Mouse (Mus musculus): ENCODE data around the gene Nup133. TPM values are rescaled to one million over a fixed set of nuclear protein-coding genes. Genes with fewer than 3 reads are reported as not detected.

Gene Nup133
- polyA plus RNA-seq (2015; fragmentation: Nextera tagmentation; extraction: Ambion mirVana), result 18.1 and 18.7 TPM in 2 replicates

DNA sequence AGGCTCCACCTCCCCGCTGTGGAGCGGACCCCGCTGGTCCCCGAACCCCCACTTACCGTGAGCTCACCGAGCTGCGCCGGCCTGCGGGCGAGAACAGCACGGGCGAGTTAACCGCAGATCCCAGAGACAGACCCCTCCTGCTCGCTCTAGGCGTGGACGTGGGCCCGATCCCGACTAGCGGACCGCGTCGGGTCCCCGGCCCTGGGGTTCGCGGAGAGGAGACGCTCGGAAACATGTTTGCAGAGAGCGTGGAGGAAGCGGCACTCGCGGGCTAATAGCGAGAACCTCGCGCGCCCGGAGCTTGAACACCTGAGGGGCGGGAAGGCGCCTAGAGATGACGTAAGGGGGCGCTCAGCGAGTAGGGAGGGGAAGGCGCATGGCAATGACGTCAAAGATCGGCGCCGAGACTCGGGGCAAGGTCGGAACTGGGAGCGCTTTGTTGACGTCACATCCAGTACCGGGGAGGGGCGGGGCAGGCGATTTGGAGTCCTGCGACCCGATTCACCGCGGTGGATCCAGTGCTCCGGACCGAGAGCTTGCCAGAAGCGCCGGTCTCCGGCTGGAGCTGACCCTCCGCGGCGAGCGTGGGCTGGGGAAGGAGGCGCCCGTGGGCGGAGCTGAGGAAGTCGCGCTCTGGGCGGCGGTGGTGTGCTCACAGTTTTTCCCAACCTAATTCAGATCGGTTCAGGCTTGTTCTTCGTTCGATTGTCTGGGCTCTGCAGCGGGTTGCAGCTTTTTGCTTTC lies at the start of gene Nup133:
Nup133 (minus strand) TSS at position 324 of the 744 bp plus-strand sequence.
- Histone ChIP-seq H3K36me3 (ENCODE audit: control insufficient read depth, insufficient read depth) (peaks cover 49% of the 10 kb centered on the region), H3K27me3 (ENCODE audit: control insufficient read depth, insufficient read depth, low read depth, low read length) (no peaks in the 10 kb centered on the region), H3K4me3 (ENCODE audit: low read depth, low read length) (peak within 1 kb of the TSS; percentile 89), H3K4me1 (ENCODE audit: control insufficient read depth, low read depth, low read length) (peaks cover 15% of the 10 kb centered on the region), H3K27ac (ENCODE audit: low read length) (peak within 1 kb of the TSS; percentile 80), H3K9ac (ENCODE audit: low read depth, low read length) (peak within 1 kb of the TSS; percentile 82), H3K4me2 (ENCODE audit: low read depth, low read length) (peak within 1 kb of the TSS; percentile 75), H3K9me3 (replicated peaks; ENCODE audit: control insufficient read depth, low read length) (no peaks in the 10 kb centered on the region)
- under 1% methylated on average over 77 of the region's 77 CpGs for WGBS (ENCODE audit: insufficient replicate concordance)
- ATAC-seq (ENCODE audit: low read depth), result peak; percentile 82

DNA sequence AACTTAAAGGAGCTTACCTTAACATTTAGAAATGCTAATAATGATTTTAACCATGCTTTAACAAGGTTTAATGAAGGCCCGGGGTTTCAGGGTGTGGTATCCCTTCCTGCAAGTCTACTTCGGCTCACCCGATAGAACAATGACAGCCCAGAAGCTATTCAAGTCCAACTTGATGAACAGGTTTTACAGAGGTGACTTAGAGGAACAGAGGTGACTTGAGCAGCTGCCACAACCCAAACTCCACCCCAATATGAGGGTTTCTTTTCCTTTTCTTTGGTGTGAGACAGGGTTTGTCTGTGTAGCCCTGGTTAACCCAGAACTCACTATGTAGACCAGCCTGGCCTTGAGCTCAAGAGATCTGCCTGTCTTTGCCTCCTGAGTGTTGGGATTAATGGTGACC lies 44.9 kb upstream of the Nup133 start:
- no peak overlapping the region for H3K9ac ChIP-seq (ENCODE audit: low read depth, low read length)
- H3K27me3 ChIP-seq (ENCODE audit: control insufficient read depth, insufficient read depth, low read depth, low read length), result no peaks in the 10 kb centered on the region
- no peaks in the 10 kb centered on the region for H3K9me3 ChIP-seq (replicated peaks; ENCODE audit: control insufficient read depth, low read length)
- H3K4me3 ChIP-seq (ENCODE audit: low read depth, low read length), result no peak overlapping the region
- no peak overlapping the region for H3K27ac ChIP-seq (ENCODE audit: low read length)
- no peak overlapping the region for H3K4me2 ChIP-seq (ENCODE audit: low read depth, low read length)
- 75% methylated on average over 3 of the region's 3 CpGs for WGBS (ENCODE audit: insufficient replicate concordance)
- no peak for ATAC-seq (ENCODE audit: low read depth)
- H3K36me3 ChIP-seq (ENCODE audit: control insufficient read depth, insufficient read depth), result peaks cover 19% of the 10 kb centered on the region
- peaks cover 33% of the 10 kb centered on the region for H3K4me1 ChIP-seq (ENCODE audit: control insufficient read depth, low read depth, low read length)

DNA sequence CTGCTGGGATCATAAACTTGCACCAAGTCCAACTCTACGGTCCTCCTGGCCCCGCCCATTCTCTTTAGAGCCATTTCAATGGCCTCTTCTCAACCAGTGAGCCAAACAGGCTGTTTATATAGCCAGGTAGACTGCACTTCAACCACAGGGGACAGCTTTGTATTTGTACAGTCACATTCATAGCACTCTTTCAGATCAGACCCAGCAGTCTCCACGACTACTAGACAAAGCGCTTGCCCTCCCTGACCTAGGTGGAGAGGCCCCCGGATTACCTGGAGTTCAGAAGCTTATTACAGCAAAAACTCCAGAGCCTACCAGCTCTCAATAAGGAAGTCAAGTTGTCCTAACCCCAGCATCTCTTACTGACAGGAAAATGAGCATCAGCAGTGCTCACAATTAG lies 44.5 kb upstream of the Nup133 start:
- H3K4me1 ChIP-seq (ENCODE audit: control insufficient read depth, low read depth, low read length), result peaks cover 35% of the 10 kb centered on the region
- no peak overlapping the region for H3K27ac ChIP-seq (ENCODE audit: low read length)
- peaks cover 16% of the 10 kb centered on the region for H3K36me3 ChIP-seq (ENCODE audit: control insufficient read depth, insufficient read depth)
- WGBS (ENCODE audit: insufficient replicate concordance), result 81% methylated on average over 5 of the region's 5 CpGs
- H3K27me3 ChIP-seq (ENCODE audit: control insufficient read depth, insufficient read depth, low read depth, low read length), result no peaks in the 10 kb centered on the region
- no peaks in the 10 kb centered on the region for H3K9me3 ChIP-seq (replicated peaks; ENCODE audit: control insufficient read depth, low read length)
- H3K4me3 ChIP-seq (ENCODE audit: low read depth, low read length), result no peak overlapping the region
- H3K4me2 ChIP-seq (ENCODE audit: low read depth, low read length), result no peak overlapping the region
- ATAC-seq (ENCODE audit: low read depth), result no peak
- H3K9ac ChIP-seq (ENCODE audit: low read depth, low read length), result no peak overlapping the region

DNA sequence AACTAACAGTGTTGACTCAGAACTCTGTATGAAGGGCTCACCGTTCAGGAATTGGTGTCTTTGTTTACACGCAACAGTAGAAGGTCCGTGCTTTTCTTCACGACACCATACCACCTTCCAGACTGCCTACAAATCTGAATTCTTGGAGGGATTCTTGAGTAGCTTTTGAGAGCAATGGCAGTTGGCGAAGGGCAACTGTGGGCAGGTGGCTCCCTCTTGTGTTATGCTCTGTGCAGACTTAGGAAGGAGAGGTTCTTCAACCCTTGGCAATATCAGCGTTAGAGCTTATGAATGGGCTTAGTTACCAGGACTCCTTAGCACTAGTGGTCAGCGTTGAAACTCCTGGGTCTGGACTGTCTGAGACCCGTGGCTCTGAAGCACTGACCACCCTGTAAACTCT lies 43.5 kb upstream of the Nup133 start:
- no peak for ATAC-seq (ENCODE audit: low read depth)
- Histone ChIP-seq H3K4me2 (ENCODE audit: low read depth, low read length) (no peak overlapping the region), H3K4me1 (ENCODE audit: control insufficient read depth, low read depth, low read length) (peaks cover 41% of the 10 kb centered on the region), H3K27me3 (ENCODE audit: control insufficient read depth, insufficient read depth, low read depth, low read length) (no peaks in the 10 kb centered on the region), H3K27ac (ENCODE audit: low read length) (peak overlapping the region; percentile 44; the same call in 1 of the 2 replicates), H3K4me3 (ENCODE audit: low read depth, low read length) (no peak overlapping the region), H3K9me3 (replicated peaks; ENCODE audit: control insufficient read depth, low read length) (no peaks in the 10 kb centered on the region), H3K9ac (ENCODE audit: low read depth, low read length) (peak overlapping the region; percentile 7; the same call in 1 of the 2 replicates), H3K36me3 (ENCODE audit: control insufficient read depth, insufficient read depth) (peaks cover 13% of the 10 kb centered on the region)
- WGBS (ENCODE audit: insufficient replicate concordance), result 68% methylated on average over 8 of the region's 8 CpGs

DNA sequence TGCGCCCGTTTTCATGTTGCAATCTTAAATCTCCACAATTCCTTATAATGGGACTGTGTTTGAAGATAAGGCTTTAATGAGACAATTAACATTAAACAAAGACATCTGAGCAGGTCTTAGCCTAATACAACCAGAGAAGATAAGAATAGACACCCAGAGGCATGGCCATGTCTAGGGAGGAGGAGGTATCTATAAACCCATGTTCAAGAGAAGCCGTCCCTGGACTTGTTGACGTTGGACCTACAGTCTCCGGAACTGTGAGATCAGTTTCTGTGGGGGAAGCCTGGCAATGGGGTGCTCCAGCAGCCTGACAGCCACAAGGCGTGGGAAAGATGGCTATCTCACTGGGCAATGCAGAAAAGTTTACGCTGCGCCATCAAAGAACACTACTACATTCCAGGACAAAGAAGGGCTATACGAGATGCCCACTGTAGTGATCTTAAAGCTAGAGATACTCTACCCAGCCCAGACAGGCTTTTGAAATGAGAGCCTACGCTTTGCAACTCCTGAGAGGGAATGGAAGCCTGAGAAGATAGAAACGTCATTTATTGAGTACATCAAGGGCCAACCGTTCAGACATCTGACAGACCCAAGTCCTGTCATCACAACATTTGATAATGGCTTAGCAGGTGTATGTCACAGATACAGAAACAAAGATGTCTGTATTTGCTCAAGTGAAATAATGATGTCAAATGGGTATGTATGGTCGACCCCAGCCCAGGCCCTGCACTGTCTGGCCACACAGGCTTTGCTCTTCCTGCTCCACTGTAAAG lies 41.4 kb upstream of the Nup133 start:
- 28% methylated on average over 13 of the region's 13 CpGs for WGBS (ENCODE audit: insufficient replicate concordance)
- Histone ChIP-seq H3K4me3 (ENCODE audit: low read depth, low read length) (peak overlapping the region; percentile 53), H3K4me1 (ENCODE audit: control insufficient read depth, low read depth, low read length) (peaks cover 56% of the 10 kb centered on the region)

DNA sequence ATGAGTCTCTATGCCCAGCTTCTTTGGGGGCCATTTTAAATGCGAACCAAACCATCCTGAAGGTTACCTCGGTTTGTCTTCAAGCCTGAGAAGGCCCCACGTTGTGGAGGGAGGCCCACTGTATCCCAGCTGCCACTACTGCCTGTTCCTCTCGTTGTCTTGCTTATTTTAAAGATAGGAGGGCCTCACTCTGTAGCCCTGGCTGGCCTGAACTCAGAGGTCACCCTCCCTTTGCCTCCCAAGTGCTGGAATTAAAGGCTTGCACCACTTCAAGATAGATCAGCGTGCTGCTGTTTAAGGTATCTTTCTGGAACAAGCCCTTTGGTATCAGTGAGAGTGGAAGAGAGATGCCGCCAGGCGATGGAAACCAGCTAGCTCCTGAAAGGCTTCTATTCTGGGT lies 40.1 kb upstream of the Nup133 start:
- 19% methylated on average over 7 of the region's 7 CpGs for WGBS (ENCODE audit: insufficient replicate concordance)
- Histone ChIP-seq H3K4me1 (ENCODE audit: control insufficient read depth, low read depth, low read length) (peaks cover 65% of the 10 kb centered on the region), H3K9me3 (replicated peaks; ENCODE audit: control insufficient read depth, low read length) (no peaks in the 10 kb centered on the region), H3K9ac (ENCODE audit: low read depth, low read length) (peak overlapping the region; percentile 79), H3K36me3 (ENCODE audit: control insufficient read depth, insufficient read depth) (0 out of 2 replicates have a peak, but pooled peaks cover 2% of the 10 kb centered on the region), H3K4me2 (ENCODE audit: low read depth, low read length) (peak overlapping the region; percentile 85), H3K4me3 (ENCODE audit: low read depth, low read length) (peak overlapping the region; percentile 53), H3K27me3 (ENCODE audit: control insufficient read depth, insufficient read depth, low read depth, low read length) (no peaks in the 10 kb centered on the region), H3K27ac (ENCODE audit: low read length) (peak overlapping the region; percentile 99)
- ATAC-seq (ENCODE audit: low read depth), result peak; percentile 54

More for the DNA sequence above, 41.4 kb upstream of the Nup133 start:
- H3K27me3 ChIP-seq (ENCODE audit: control insufficient read depth, insufficient read depth, low read depth, low read length), result no peaks in the 10 kb centered on the region
- H3K27ac ChIP-seq (ENCODE audit: low read length), result peak overlapping the region; percentile 99
- H3K36me3 ChIP-seq (ENCODE audit: control insufficient read depth, insufficient read depth), result 0 out of 2 replicates have a peak, but pooled peaks cover 2% of the 10 kb centered on the region
- H3K9ac ChIP-seq (ENCODE audit: low read depth, low read length), result peak overlapping the region; percentile 79
- H3K4me2 ChIP-seq (ENCODE audit: low read depth, low read length), result peak overlapping the region; percentile 85
- no peaks in the 10 kb centered on the region for H3K9me3 ChIP-seq (replicated peaks; ENCODE audit: control insufficient read depth, low read length)
- ATAC-seq (ENCODE audit: low read depth), result peak; percentile 37

DNA sequence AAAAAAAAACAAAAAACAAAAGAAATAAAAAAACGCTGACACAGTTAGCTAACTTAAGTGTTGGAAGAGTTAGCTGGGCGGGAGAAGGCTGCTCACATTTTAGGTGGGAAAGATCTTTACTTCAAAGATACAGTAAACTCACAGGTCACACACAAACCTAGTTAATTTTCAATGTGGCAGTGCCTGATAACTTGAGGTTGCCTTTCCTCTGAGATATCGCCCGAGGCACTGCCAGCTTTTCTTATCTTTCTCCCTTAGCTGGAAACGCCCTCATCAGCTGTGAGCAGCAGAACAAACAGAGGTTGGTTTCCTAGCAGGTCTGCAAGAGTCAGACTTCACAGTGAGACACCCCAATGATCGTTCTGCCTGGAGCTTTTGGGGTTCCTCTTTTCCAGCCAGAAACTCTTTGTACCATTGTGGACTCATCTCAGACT lies 39.6 kb upstream of the Nup133 start:
- peak overlapping the region; percentile 85 for H3K4me2 ChIP-seq (ENCODE audit: low read depth, low read length)
- H3K9ac ChIP-seq (ENCODE audit: low read depth, low read length), result peak overlapping the region; percentile 79
- ATAC-seq (ENCODE audit: low read depth), result peak; percentile 90
- peak overlapping the region; percentile 53 for H3K4me3 ChIP-seq (ENCODE audit: low read depth, low read length)
- no peaks in the 10 kb centered on the region for H3K9me3 ChIP-seq (replicated peaks; ENCODE audit: control insufficient read depth, low read length)
- H3K27me3 ChIP-seq (ENCODE audit: control insufficient read depth, insufficient read depth, low read depth, low read length), result no peaks in the 10 kb centered on the region
- 7% methylated on average over 6 of the region's 6 CpGs for WGBS (ENCODE audit: insufficient replicate concordance)
- H3K4me1 ChIP-seq (ENCODE audit: control insufficient read depth, low read depth, low read length), result peaks cover 69% of the 10 kb centered on the region
- 0 out of 2 replicates have a peak, but pooled peaks cover under 1% of the 10 kb centered on the region for H3K36me3 ChIP-seq (ENCODE audit: control insufficient read depth, insufficient read depth)
- peak overlapping the region; percentile 99 for H3K27ac ChIP-seq (ENCODE audit: low read length)

DNA sequence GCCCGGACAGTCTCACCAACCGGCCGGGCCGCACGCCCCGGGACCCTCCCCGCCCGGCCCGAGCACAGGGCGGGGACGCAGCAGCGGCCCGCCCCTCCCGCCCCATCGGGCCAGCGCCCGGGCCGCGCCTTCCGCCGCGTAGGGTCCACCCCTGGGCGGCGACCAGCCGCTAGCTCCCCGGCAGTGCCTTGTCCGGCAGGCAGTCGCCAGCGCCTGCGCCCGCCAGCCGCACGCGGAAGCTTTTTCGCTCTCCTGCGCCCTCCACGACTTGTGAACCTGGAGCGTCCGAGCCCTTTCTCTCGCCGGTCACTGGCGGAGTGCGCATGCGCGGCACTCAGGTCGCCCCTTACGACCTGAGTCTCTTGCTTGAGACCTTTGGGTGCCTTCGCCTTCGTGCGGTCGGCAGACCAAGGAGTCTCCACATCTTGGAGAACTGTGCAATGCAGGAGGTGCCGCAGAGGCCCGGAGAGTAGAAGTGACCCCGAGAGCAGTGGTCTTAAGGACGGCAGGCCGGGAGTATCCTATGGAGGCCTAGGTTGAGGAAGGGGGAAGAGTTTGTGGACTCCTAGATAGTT lies 33.8 kb upstream of the Nup133 start, which contains the start of gene Abcb10:
Abcb10 (minus strand) TSS at position 297 of the 575 bp plus-strand sequence.
- WGBS (ENCODE audit: insufficient replicate concordance), result under 1% methylated on average over 50 of the region's 56 CpGs
- ATAC-seq (ENCODE audit: low read depth), result peak; percentile 88
- peaks cover 46% of the 10 kb centered on the region for H3K4me1 ChIP-seq (ENCODE audit: control insufficient read depth, low read depth, low read length)

More for the DNA sequence above, 33.8 kb upstream of the Nup133 start, which contains the start of gene Abcb10:
- Histone ChIP-seq H3K27me3 (ENCODE audit: control insufficient read depth, insufficient read depth, low read depth, low read length) (no peaks in the 10 kb centered on the region), H3K9ac (ENCODE audit: low read depth, low read length) (peak within 1 kb of the TSS; percentile 100), H3K4me2 (ENCODE audit: low read depth, low read length) (peak within 1 kb of the TSS; percentile 79), H3K36me3 (ENCODE audit: control insufficient read depth, insufficient read depth) (peaks cover 12% of the 10 kb centered on the region), H3K4me3 (ENCODE audit: low read depth, low read length) (peak within 1 kb of the TSS; percentile 97), H3K27ac (ENCODE audit: low read length) (peak within 1 kb of the TSS; percentile 99), H3K9me3 (replicated peaks; ENCODE audit: control insufficient read depth, low read length) (no peaks in the 10 kb centered on the region)

Data from liver, embryonic 16.5 days (tissue).